Mouse (Mus musculus) hindbrain, embryonic 14.5 days (tissue): ENCODE measurements around the gene Zdhhc14. TPM values are rescaled to one million over a fixed set of nuclear protein-coding genes. Genes with fewer than 3 reads are reported as not detected.

Experiments used
- ATAC-seq: fragments of 200-750 bp; cut with Nextera tagmentation; 2 replicates; pipeline ENCODE4 v1.8.0; 2017; ENCODE audit warnings: moderate number of reproducible peaks, mild to moderate bottlenecking, moderate TSS enrichment, moderate library complexity; ENCODE audit not compliant: low FRiP score
- DNase-seq: peaks from one replicate; pipeline ENCODE4 v3.0.0-alpha.2; 2015; ENCODE audit warnings: low spot score
- H3K27ac ChIP-seq: fragments of 300-500 bp; sonication (generic); 2 replicates; pipeline ENCODE4 v1.5.1; 2014; ENCODE audit warnings: mild to moderate bottlenecking, moderate library complexity
- H3K27me3 ChIP-seq: fragments of 300-500 bp; sonication (generic); 2 replicates; pipeline ENCODE4 v1.6.1; 2014; ENCODE audit warnings: mild to moderate bottlenecking, low read length, mixed read lengths; ENCODE audit not compliant: control insufficient read depth, insufficient read depth
- H3K36me3 ChIP-seq: fragments of 300-500 bp; sonication (generic); replicated peaks from 2 replicates; pipeline ENCODE4 v1.6.1; 2014; ENCODE audit not compliant: control insufficient read depth, insufficient read depth
- H3K4me1 ChIP-seq: fragments of 300-500 bp; sonication (generic); replicated peaks from 2 replicates; pipeline ENCODE4 v1.6.1; 2014; ENCODE audit warnings: antibody characterized with exemption, low read length, mixed read lengths; ENCODE audit not compliant: control insufficient read depth, insufficient read depth
- H3K4me2 ChIP-seq: fragments of 300-500 bp; sonication (generic); replicated peaks from 2 replicates; pipeline ENCODE4 v1.6.1; 2014; ENCODE audit warnings: mild to moderate bottlenecking, moderate library complexity
- H3K4me3 ChIP-seq: fragments of 300-500 bp; sonication (generic); replicated peaks from 2 replicates; pipeline ENCODE4 v1.5.1; 2014; ENCODE audit warnings: mild to moderate bottlenecking, low read length
- H3K9ac ChIP-seq: fragments of 300-500 bp; sonication (generic); 2 replicates; pipeline ENCODE4 v1.6.1; 2014
- H3K9me3 ChIP-seq: fragments of 300-500 bp; sonication (generic); 2 replicates; pipeline ENCODE4 v1.6.1; 2016; ENCODE audit warnings: low read length; ENCODE audit not compliant: control insufficient read depth
- WGBS: fragments of 180-500 bp; shearing (Covaris S2); extraction: QIAGEN DNeasy Blood & Tissue Kit; methylation state at CpG from one replicate; pipeline ENCODE4 v1.1.7; 2014; 5-methylcytosine and 5-hydroxymethylcytosine counted together
- polyA plus RNA-seq: library from polyadenylated mRNA; unstranded; fragments of >200 nt; fragmentation: Nextera tagmentation; extraction: Ambion mirVana; gene quantifications from 2 replicates; pipeline ENCODE4 v1.2.1, GENCODE M21; 2014

The Zdhhc14 gene
- polyA plus RNA-seq, 1 experiment from 2014 or later: 12.3 TPM

- WGBS: 60% methylated on average over 2 of the region's 2 CpGs
- Histone ChIP-seq H3K4me2 (no peak overlapping the region), H3K4me1 (no peaks in the 10 kb centered on the region), H3K27me3 (no peaks in the 10 kb centered on the region), H3K9me3 (0 out of 2 replicates have a peak, but pooled peaks cover 5% of the 10 kb centered on the region), H3K27ac (no peak overlapping the region), H3K36me3 (no peaks in the 10 kb centered on the region), H3K9ac (no peak overlapping the region), H3K4me3 (no peak overlapping the region)
- ATAC-seq (no peak), DNase-seq (no peak)
Observed at GRCm38 (mm10) chr17:5785238-5785637, 292.9 kb downstream of the Zdhhc14 start.

GRCm38 (mm10) chr17:5792164-5792791 lies 299.9 kb downstream of the Zdhhc14 start:
- Histone ChIP-seq H3K9ac (no peak overlapping the region), H3K4me3 (no peak overlapping the region), H3K9me3 (0 out of 2 replicates have a peak, but pooled peaks cover 5% of the 10 kb centered on the region), H3K4me1 (0 out of 2 replicates have a peak, but pooled peaks cover 2% of the 10 kb centered on the region), H3K4me2 (no peak overlapping the region), H3K36me3 (no peaks in the 10 kb centered on the region), H3K27me3 (no peaks in the 10 kb centered on the region), H3K27ac (no peak overlapping the region)
- no peak for DNase-seq
- no peak for ATAC-seq
- WGBS: 91% methylated on average over 12 of the region's 12 CpGs

GRCm38 (mm10) chr17:5793593-5793992 lies 301.2 kb downstream of the Zdhhc14 start:
- DNase-seq (no peak), ATAC-seq (no peak)
- no peaks in the 10 kb centered on the region for H3K27me3 ChIP-seq
- no peaks in the 10 kb centered on the region for H3K9me3 ChIP-seq
- H3K4me2 ChIP-seq: no peak overlapping the region
- H3K9ac ChIP-seq: no peak overlapping the region
- H3K4me1 ChIP-seq: 0 out of 2 replicates have a peak, but pooled peaks cover 5% of the 10 kb centered on the region
- 74% methylated on average over 4 of the region's 4 CpGs for WGBS
- H3K4me3 ChIP-seq: no peak overlapping the region
- no peaks in the 10 kb centered on the region for H3K36me3 ChIP-seq
- H3K27ac ChIP-seq: no peak overlapping the region

GRCm38 (mm10) chr17:5794276-5794675 lies 301.9 kb downstream of the Zdhhc14 start:
- Histone ChIP-seq H3K4me1 (0 out of 2 replicates have a peak, but pooled peaks cover 6% of the 10 kb centered on the region), H3K9me3 (no peaks in the 10 kb centered on the region), H3K27me3 (no peaks in the 10 kb centered on the region), H3K9ac (no peak overlapping the region), H3K36me3 (no peaks in the 10 kb centered on the region), H3K27ac (no peak overlapping the region), H3K4me3 (no peak overlapping the region), H3K4me2 (no peak overlapping the region)
- WGBS: 84% methylated on average over 5 of the region's 5 CpGs
- DNase-seq (no peak), ATAC-seq (no peak)

- Histone ChIP-seq H3K4me2 (no peak overlapping the region), H3K4me3 (no peak overlapping the region), H3K27me3 (no peaks in the 10 kb centered on the region), H3K36me3 (no peaks in the 10 kb centered on the region), H3K27ac (no peak overlapping the region), H3K9me3 (no peaks in the 10 kb centered on the region), H3K4me1 (0 out of 2 replicates have a peak, but pooled peaks cover 6% of the 10 kb centered on the region), H3K9ac (no peak overlapping the region)
- WGBS: 79% methylated on average over 5 of the region's 5 CpGs
- ATAC-seq (no peak), DNase-seq (no peak)
Observed at GRCm38 (mm10) chr17:5795369-5795768, 303.0 kb downstream of the Zdhhc14 start.

GRCm38 (mm10) chr17:5795878-5796277 lies 303.5 kb downstream of the Zdhhc14 start:
- H3K4me3 ChIP-seq: no peak overlapping the region
- ATAC-seq (peak; percentile 69; the same call in 1 of the 2 replicates), DNase-seq (peak; percentile 91)
- H3K36me3 ChIP-seq: no peaks in the 10 kb centered on the region
- no peak overlapping the region for H3K27ac ChIP-seq
- 0 out of 2 replicates have a peak, but pooled peaks cover 6% of the 10 kb centered on the region for H3K4me1 ChIP-seq
- no peak overlapping the region for H3K4me2 ChIP-seq
- H3K9me3 ChIP-seq: no peaks in the 10 kb centered on the region
- no peaks in the 10 kb centered on the region for H3K27me3 ChIP-seq
- 3% methylated on average over 5 of the region's 5 CpGs for WGBS
- H3K9ac ChIP-seq: no peak overlapping the region

GRCm38 (mm10) chr17:5797124-5797760 lies 304.9 kb downstream of the Zdhhc14 start:
- H3K27me3 ChIP-seq: no peaks in the 10 kb centered on the region
- H3K36me3 ChIP-seq: no peaks in the 10 kb centered on the region
- H3K9ac ChIP-seq: no peak overlapping the region
- 0 out of 2 replicates have a peak, but pooled peaks cover 6% of the 10 kb centered on the region for H3K4me1 ChIP-seq
- H3K9me3 ChIP-seq: no peaks in the 10 kb centered on the region
- ATAC-seq (no peak), DNase-seq (peak; percentile 27)
- H3K4me2 ChIP-seq: no peak overlapping the region
- H3K4me3 ChIP-seq: no peak overlapping the region
- WGBS: 62% methylated on average over 5 of the region's 5 CpGs
- no peak overlapping the region for H3K27ac ChIP-seq

GRCm38 (mm10) chr17:5798221-5798801 lies 306.0 kb downstream of the Zdhhc14 start:
- DNase-seq (no peak), ATAC-seq (no peak)
- H3K9me3 ChIP-seq: no peaks in the 10 kb centered on the region
- no peak overlapping the region for H3K9ac ChIP-seq
- no peak overlapping the region for H3K4me3 ChIP-seq
- no peaks in the 10 kb centered on the region for H3K36me3 ChIP-seq
- 65% methylated on average over 13 of the region's 13 CpGs for WGBS
- no peak overlapping the region for H3K4me2 ChIP-seq
- H3K27ac ChIP-seq: no peak overlapping the region
- H3K4me1 ChIP-seq: 0 out of 2 replicates have a peak, but pooled peaks cover 6% of the 10 kb centered on the region
- no peaks in the 10 kb centered on the region for H3K27me3 ChIP-seq

GRCm38 (mm10) chr17:5798900-5799299 lies 306.5 kb downstream of the Zdhhc14 start:
- Histone ChIP-seq H3K4me2 (no peak overlapping the region), H3K9me3 (no peaks in the 10 kb centered on the region), H3K4me3 (no peak overlapping the region), H3K27me3 (no peaks in the 10 kb centered on the region), H3K36me3 (no peaks in the 10 kb centered on the region), H3K27ac (no peak overlapping the region), H3K4me1 (0 out of 2 replicates have a peak, but pooled peaks cover 6% of the 10 kb centered on the region), H3K9ac (no peak overlapping the region)
- 68% methylated on average over 5 of the region's 5 CpGs for WGBS
- ATAC-seq (no peak), DNase-seq (no peak)
